35 mouse cellular contexts compared by ENCODE assay signal in genomic region chrX:69815054-69815453, GRCm38 (mm10).
"Had no signal": no experiment of that assay in that cellular context is flagged by ENCODE, and none has a peak within 500 bp of the region (broad histone marks: within the 10 kb centered on the region; RNA-seq: fewer than 3 reads in every experiment).

No protein-coding gene starts in this region.

- H3K27ac ChIP-seq: heart, embryonic 10.5 days; heart, embryonic 13.5 days; heart, embryonic 15.5 days; hindbrain, embryonic 10.5 days; hindbrain, embryonic 12.5 days; hindbrain, embryonic 13.5 days; hindbrain, embryonic 14.5 days; hindbrain, embryonic 15.5 days; hindbrain, postnatal 0 days; intestine, embryonic 15.5 days; kidney, embryonic 15.5 days; kidney, postnatal 0 days; layer of hippocampus, adult 2 months had no signal

- H3K4me2 ChIP-seq: heart, embryonic 11.5 days; heart, embryonic 12.5 days; heart, embryonic 13.5 days; heart, embryonic 15.5 days; hindbrain, embryonic 12.5 days; hindbrain, embryonic 13.5 days; hindbrain, embryonic 14.5 days; hindbrain, embryonic 15.5 days; intestine, embryonic 15.5 days; kidney, embryonic 15.5 days had no signal

- H3K27me3 ChIP-seq: heart, embryonic 12.5 days; heart, embryonic 13.5 days; heart, embryonic 15.5 days; hindbrain, embryonic 12.5 days; hindbrain, embryonic 13.5 days; hindbrain, embryonic 15.5 days; intestine, embryonic 15.5 days; kidney, embryonic 15.5 days had no signal

- H3K9ac ChIP-seq: heart, embryonic 12.5 days; heart, embryonic 13.5 days; heart, embryonic 15.5 days; hindbrain, embryonic 12.5 days; hindbrain, embryonic 13.5 days; hindbrain, embryonic 14.5 days; hindbrain, embryonic 15.5 days; intestine, embryonic 15.5 days; kidney, embryonic 15.5 days had no signal

- ATAC-seq: hindbrain, embryonic 16.5 days; hindbrain, postnatal 0 days; inflammation-experienced regulatory T-cells, adult 6 months; intestine, embryonic 15.5 days; intestine, embryonic 16.5 days; intestine, postnatal 0 days had no signal

- H3K9me3 ChIP-seq: heart, embryonic 10.5 days; heart, embryonic 12.5 days; heart, embryonic 13.5 days; heart, embryonic 15.5 days; hindbrain, embryonic 10.5 days; hindbrain, embryonic 12.5 days; hindbrain, embryonic 13.5 days; hindbrain, embryonic 15.5 days; intestine, embryonic 15.5 days; kidney, embryonic 15.5 days had no signal

- H3K4me1 ChIP-seq: heart, embryonic 10.5 days; heart, embryonic 12.5 days; heart, embryonic 13.5 days; heart, embryonic 15.5 days; hindbrain, embryonic 10.5 days; hindbrain, embryonic 12.5 days; hindbrain, embryonic 13.5 days; hindbrain, embryonic 15.5 days; intestine, embryonic 15.5 days; kidney, embryonic 15.5 days had no signal

- H3K4me3 ChIP-seq: heart, embryonic 10.5 days; heart, embryonic 12.5 days; heart, embryonic 13.5 days; heart, embryonic 15.5 days; hindbrain, embryonic 10.5 days; hindbrain, embryonic 12.5 days; hindbrain, embryonic 13.5 days; hindbrain, embryonic 15.5 days; intestine, embryonic 15.5 days; kidney, embryonic 15.5 days; layer of hippocampus, adult 2 months had no signal

- H3K36me3 ChIP-seq: heart, embryonic 10.5 days; heart, embryonic 12.5 days; heart, embryonic 13.5 days; heart, embryonic 15.5 days; hindbrain, embryonic 10.5 days; hindbrain, embryonic 12.5 days; hindbrain, embryonic 13.5 days; hindbrain, embryonic 15.5 days; intestine, embryonic 15.5 days; kidney, embryonic 15.5 days had no signal

- DNase-seq: heart, postnatal 10 days; heart, postnatal 14 days; heart, postnatal 36 days; heart, postnatal 4 days; kidney, adult 11 months; kidney, adult 18-20 months; kidney, adult 2 months; kidney, adult 8-10 months; kidney, adult 9 months; kidney, postnatal 10 days; kidney, postnatal 14 days; kidney, postnatal 25 days; kidney, postnatal 36 days; kidney, postnatal 4 days; layer of hippocampus, adult 9-11 months; layer of hippocampus, postnatal 36 days had no signal
